Mouse (Mus musculus) gastrocnemius, postnatal 14 days (tissue): ENCODE data around the gene Kctd15. TPM values are rescaled to one million over a fixed set of nuclear protein-coding genes. Genes with fewer than 3 reads are reported as not detected.

ENCODE experiments used
- DNase-seq: peaks from one replicate; pipeline ENCODE4 v3.0.0; 2021; ENCODE audit warnings: mixed read lengths
- intact Hi-C: fragments of 180-260 bp; cut with DNase I; formaldehyde crosslinking; loops from one replicate; pipeline ENCODE4 v1.15.1; 2025; ENCODE audit warnings: low total_unique reads
- total RNA-seq, 2 experiments: library from RNA; stranded (reverse); gene quantifications; 2 replicates each; pipeline ENCODE4 v1.2.3; 2021

The Kctd15 gene
- total RNA-seq, 2 experiments from 2014 or later = 22.2 to 32.6 TPM

- DNase-seq = no peak
- intact Hi-C loops = no loop called here
Observed at GRCm38 (mm10) chr7:34639798-34640197, 16.7 kb downstream of the Kctd15 start.

DNA sequence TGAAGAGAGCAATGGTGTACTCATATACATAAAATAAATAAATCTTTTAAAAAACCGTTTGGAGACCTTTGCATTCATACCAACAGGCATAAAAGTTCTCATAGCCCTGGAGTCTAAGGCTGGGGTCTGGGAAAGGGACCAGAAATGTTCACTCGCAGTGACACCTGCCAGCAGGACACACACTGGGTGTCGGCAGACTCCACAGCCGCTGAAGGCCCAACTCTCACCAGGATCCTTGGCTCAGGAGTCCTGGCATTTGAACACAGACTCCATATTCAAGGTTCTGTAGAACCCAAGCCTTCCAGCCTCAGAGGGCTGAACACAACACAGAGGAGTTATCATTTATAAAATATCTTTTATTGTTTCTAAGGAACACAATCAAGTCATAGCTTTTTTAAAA is 19.9 kb downstream of the Kctd15 start:
- DNase-seq = no peak

DNA sequence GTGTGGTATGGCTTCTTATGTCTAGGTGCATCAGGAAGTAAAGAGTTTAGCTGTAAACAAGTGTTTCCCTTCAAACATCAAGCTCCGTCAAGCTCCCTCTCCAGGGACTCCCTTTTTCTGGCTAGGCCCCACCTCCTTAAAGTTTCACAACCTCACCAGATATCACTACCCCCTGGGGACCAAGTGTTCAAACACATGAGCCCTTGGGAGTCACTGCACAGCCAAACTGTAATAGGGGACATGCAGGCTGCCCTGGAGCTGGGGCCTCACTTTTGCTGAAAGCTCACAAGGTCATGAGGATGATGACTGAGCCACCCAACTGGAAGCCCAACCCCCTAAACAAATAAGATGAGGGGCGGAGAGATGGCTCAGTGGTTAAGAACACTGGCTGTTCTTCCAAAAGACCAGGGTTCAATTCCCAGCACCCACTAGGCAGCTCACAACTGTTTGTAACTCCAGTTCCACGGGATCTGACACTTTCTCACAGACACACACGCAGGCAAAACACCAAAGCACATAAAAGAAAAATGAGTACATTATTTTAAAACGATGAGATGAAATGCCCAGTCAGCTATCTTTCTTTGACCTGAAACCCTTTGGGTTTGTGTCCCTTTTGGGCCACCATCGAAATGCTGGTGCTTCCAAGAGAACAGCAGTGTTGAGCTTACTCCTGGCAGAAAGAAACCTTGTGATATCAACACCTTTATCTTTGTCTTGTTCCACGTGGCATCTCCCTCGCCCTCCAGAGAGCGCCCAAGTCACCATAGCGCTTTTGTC is 23.4 kb downstream of the Kctd15 start:
- intact Hi-C loops = no loop called here
- no peak for DNase-seq

More for the DNA sequence above, 19.9 kb downstream of the Kctd15 start:
- intact Hi-C loops = no loop called here

DNA sequence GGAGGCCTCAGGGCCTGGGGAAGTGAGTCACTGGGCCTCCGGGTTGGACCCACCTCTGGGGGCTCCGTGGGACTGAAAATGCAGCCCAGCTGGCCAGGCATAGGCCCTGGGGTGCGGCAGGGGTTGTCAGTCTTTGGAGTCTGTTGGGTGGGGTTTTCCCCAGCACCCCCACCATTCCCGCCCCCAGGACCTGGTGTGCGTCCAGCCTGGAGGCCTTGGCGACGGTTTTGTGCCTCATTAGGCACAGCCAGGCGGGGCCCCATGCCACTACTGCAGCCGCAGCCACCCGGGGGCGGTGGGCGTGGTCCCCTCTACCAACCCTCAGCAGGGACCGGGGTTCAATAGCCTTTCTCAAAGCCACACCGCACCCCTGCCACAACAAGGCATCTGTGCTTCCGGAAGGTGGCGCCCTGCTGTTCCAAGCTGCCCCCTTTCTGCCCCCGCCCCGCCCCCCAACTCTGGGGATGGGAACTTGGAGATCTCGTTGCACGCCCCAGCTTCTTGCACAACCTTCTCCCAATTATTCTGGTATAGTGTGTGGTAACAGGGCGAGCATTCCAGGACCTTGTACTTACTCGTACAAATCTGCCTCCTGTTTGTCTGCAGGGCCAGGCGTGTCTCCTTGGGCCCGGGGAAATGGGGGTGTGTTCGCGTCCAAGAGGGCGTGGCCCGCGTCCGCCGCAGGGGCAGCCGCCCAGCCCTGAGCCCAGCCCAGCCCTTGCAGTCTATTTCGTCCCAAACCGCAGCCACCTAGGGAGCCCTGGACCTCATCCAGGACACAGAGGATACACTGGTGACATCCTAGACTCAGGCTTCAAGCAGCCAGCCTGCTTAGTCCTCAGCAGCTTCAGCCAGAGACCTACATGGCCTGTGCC is 26.1 kb downstream of the Kctd15 start:
- intact Hi-C loops = no loop called here
- peak; percentile 83 for DNase-seq

DNA sequence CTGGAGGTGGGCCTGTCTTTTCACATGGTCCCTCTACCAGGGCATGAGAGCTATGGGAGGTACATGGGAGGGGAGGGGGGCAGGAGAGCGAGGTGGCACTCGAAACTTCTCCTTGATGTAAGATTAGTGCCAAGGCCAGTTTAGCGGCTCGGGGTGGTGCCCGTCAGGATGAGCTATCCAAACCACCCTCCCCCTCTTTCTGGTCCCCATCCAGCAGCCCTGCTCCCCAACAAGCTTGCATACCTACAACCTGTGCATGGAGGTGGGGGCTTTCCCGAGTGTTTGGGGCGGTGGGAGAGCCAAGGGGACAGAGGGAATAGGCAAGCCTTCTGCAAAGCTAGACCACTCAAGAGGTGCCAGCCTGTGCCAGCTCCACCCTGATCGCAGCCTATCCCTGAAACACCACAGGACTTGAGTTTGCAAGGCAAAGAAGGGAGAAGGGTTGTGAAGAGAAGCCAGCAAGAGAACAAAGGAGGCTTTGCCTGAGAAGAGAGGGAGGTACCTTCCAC is 26.8 kb downstream of the Kctd15 start:
- intact Hi-C loops = no loop called here
- peak; percentile 32 for DNase-seq

DNA sequence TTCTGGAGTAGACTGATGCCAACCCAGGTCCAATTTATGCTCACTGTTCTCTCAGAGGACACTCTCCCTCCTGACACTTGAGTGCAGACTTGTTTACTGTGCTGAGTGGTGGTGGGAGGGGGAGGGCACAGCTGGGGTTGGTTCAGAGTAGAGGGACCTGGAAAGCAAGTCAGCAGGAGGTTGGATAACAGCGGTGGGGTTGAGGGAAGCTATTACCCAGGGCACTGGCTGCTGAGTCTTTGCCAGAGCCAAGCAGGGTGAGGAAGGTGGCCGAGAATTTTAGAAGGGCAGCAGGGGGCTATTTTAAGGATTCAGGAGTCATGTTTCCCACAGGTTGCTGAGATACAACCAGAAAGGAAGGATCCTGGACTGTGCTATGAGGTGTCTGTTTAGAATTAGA is 36.1 kb downstream of the Kctd15 start:
- DNase-seq = peak; percentile 53
- intact Hi-C loops = no loop called here

GRCm38 (mm10) chr7:34618141-34618890 is 38.2 kb downstream of the Kctd15 start:
- intact Hi-C loops = no loop called here
- no peak for DNase-seq

DNA sequence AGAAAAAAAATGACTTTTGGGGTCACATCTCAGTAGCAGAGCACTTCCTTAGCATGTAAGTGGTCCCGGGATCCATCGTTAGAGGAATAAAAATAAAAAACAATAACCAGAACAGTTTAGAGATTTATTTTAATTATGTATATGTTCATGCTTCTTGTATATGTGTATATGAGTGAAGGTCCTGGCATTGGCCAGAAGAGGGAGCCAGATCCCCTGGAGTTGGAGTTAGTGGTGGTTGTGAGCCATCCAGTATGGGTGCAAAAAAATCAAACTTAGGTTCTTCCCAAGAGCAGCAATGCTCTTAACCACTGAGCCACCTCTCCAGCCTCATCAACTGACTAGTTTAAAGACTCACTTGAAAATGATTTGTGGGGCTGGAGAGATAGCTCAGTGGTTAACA is 40.3 kb downstream of the Kctd15 start:
- DNase-seq = no peak
- intact Hi-C loops = no loop called here

DNA sequence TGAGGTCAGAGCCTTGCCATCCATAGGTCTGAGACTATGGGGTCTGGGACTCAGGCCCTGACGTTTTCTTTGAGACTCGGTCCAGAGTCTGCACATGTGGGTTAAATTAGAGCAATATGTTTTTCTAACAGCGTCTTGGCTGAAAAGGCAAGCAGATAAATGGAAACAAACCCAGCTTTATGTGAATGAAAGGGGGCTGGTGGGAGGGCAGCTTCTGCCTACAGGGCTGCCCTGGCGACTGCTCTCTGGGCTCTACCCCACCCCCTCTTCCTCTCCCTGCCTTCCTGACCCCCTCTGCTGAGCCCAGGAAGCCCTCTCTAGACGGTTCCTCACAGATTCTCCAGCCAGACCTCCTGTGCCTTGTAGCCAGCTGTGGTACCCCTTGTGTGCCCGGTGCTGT is 46.1 kb downstream of the Kctd15 start:
- intact Hi-C loops = loop anchor here (5.0 kb wide), 1 partner anchor 62 kb away; no protein-coding TSS in a partner anchor

GRCm38 (mm10) chr7:34607334-34607970 is 49.1 kb downstream of the Kctd15 start:
- DNase-seq = no peak
- intact Hi-C loops = no loop called here

More for the DNA sequence above, 46.1 kb downstream of the Kctd15 start:
- DNase-seq = no peak

- DNase-seq = peak; percentile 28
- intact Hi-C loops = no loop called here
Observed at GRCm38 (mm10) chr7:34606729-34607128, 49.8 kb downstream of the Kctd15 start.

GRCm38 (mm10) chr7:34606051-34606450 is 50.5 kb downstream of the Kctd15 start:
- no peak for DNase-seq
- intact Hi-C loops = no loop called here

GRCm38 (mm10) chr7:34598576-34598975 is 58.0 kb downstream of the Kctd15 start:
- no peak for DNase-seq

GRCm38 (mm10) chr7:34597986-34598385 is 58.5 kb downstream of the Kctd15 start:
- intact Hi-C loops = no loop called here
- no peak for DNase-seq

More at GRCm38 (mm10) chr7:34598576-34598975, 58.0 kb downstream of the Kctd15 start:
- intact Hi-C loops = no loop called here

- DNase-seq = no peak
- intact Hi-C loops = no loop called here
Observed at GRCm38 (mm10) chr7:34596531-34597235, 59.8 kb downstream of the Kctd15 start.

DNA sequence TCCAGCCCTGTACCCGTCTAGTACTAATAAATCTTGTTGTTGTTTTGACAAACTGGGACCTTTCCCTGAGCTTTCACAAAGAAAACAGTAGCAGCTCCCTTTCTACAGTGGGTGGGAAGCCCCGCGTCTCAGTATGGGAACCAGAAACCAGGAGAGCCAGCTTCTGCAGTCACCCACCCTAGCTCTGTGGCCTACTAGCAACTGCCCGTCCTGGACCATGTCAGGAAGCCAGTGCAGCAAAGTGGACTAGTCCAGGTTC is 61.3 kb downstream of the Kctd15 start:
- DNase-seq = no peak
- intact Hi-C loops = no loop called here

DNA sequence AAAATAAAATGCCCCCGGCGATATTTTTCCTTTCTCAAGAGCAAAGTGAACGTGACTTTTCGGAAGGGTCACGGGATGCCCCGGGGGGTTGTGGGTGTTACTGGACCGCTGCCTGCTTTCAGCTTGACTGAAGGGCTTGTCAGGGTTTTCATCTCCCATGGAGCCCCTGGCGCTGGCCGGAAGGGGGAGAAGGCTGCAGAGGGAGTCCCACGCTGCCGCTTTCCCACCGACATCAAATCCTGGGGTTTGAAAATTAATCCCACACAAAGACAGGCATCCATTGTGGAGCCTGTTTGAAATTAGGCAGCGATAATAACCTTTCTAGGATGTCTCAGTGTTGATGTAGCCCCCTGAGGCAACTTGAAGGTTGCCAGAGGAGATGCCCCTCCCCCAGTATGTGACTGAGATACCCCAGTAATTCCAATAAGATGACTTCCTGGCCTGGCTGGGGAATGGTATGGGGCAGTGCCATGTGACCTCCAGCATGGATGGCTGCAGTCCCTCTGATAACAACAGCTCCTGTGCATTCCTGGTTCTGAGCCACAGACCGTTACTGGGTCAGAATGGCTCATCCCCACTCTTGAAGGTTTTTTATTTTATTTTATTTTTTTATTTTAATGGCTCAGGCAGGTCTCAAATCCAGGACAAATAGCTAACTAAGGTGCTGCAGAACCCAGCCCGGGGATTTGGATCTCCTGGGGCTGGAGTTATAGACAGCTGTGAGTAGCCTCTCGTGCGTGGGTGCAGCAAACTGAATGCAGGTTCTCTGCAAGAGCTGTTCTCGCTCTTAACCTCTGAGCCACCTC is 61.8 kb downstream of the Kctd15 start:
- DNase-seq = peak; percentile 72
- intact Hi-C loops = no loop called here

DNA sequence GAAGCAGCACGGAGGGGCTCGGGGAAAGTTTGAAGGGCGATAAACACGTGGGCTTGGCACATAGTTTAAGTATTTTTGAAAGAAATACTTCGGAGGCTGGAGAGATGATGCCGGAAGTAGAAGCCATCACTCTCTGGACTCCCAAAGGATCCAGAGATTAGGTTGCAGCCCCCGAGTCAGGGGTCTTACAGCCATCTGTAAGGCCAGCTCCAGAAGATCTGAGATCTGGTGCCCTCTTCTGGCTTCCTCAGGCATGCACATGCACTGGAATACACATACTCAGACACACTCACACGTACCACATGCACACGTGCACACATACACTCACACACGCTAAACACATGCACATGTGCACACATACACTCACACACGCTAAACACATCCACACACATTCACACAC is 65.8 kb downstream of the Kctd15 start:
- intact Hi-C loops = no loop called here
- DNase-seq = no peak
